Mouse (Mus musculus): ENCODE results near the gene Ccnt1. TPM values are rescaled to one million over a fixed set of nuclear protein-coding genes. Genes with fewer than 3 reads are reported as not detected.

Gene Ccnt1
- polyA plus RNA-seq, 1 experiment = 9.4 TPM

- H3K4me3 ChIP-seq (ENCODE audit: extremely low read depth, insufficient read depth, insufficient read length) = no peak overlapping the region
- H3K27me3 ChIP-seq (ENCODE audit: control insufficient read depth, insufficient read depth, low read length) = no peaks in the 10 kb centered on the region
- no peaks in the 10 kb centered on the region for H3K36me3 ChIP-seq (ENCODE audit: control insufficient read depth, insufficient read depth, low read length)
- no peak overlapping the region for H3K27ac ChIP-seq (ENCODE audit: insufficient read depth, low read length)
- peak; percentile 55 to 74 for DNase-seq (ENCODE audit: low read depth in 1 of 2, low spot score in 2 of 2)
- TF ChIP-seq POLR2A (IDR thresholded peaks at IDR 0.05; ENCODE audit: low read depth, low read length) (no peak), CTCF (IDR thresholded peaks at IDR 0.05; ENCODE audit: extremely low read depth, insufficient read depth, insufficient read length, insufficient replicate concordance) (peak; percentile 70; the same call in 1 of the 2 replicates)
- 20% methylated on average over 18 of the region's 18 CpGs for WGBS
- no peaks in the 10 kb centered on the region; the same call in 1 of the 2 replicates for H3K4me1 ChIP-seq (ENCODE audit: control insufficient read depth, insufficient read depth, insufficient read length)
Observed at GRCm38 (mm10) chr15:98504514-98504913, 66.2 kb downstream of the Ccnt1 start.

- WGBS = 91% methylated on average over 3 of the region's 3 CpGs
- TF ChIP-seq POLR2A (IDR thresholded peaks at IDR 0.05; ENCODE audit: low read depth, low read length) (no peak), CTCF (IDR thresholded peaks at IDR 0.05; ENCODE audit: extremely low read depth, insufficient read depth, insufficient read length, insufficient replicate concordance) (no peak)
- Histone ChIP-seq H3K27me3 (ENCODE audit: control insufficient read depth, insufficient read depth, low read length) (no peaks in the 10 kb centered on the region), H3K4me3 (ENCODE audit: extremely low read depth, insufficient read depth, insufficient read length) (no peak overlapping the region), H3K27ac (ENCODE audit: insufficient read depth, low read length) (no peak overlapping the region), H3K4me1 (ENCODE audit: control insufficient read depth, insufficient read depth, insufficient read length) (no peaks in the 10 kb centered on the region; the same call in 1 of the 2 replicates), H3K36me3 (ENCODE audit: control insufficient read depth, insufficient read depth, low read length) (no peaks in the 10 kb centered on the region)
- no peak for DNase-seq (ENCODE audit: low read depth in 1 of 2, low spot score in 2 of 2)
Observed at GRCm38 (mm10) chr15:98503317-98503716, 67.4 kb downstream of the Ccnt1 start.

DNA sequence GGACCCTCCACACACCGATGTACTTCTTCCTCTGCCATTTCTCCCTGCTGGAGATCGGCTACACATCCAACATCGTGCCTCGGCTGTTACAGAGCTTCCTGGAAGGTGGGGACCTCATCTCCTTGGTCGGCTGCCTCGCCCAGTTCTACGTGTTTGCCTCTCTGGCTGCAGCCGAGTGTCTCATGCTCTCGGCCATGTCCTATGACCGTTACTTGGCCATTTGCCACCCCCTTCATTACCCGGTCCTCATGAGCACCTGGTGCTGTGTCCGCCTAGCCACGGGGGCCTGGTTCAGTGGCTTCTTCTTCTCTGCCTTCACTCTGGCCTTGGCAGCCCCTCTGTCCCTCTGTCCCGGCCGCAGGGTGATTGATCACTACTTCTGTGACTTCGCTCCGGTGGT, 73.1 kb downstream of the Ccnt1 start:
- 93% methylated on average over 17 of the region's 17 CpGs for WGBS
- no peak for DNase-seq (ENCODE audit: low read depth in 1 of 2, low spot score in 2 of 2)
- no peak for TF ChIP-seq POLR2A (IDR thresholded peaks at IDR 0.05; ENCODE audit: low read depth, low read length)
- no peak for TF ChIP-seq CTCF (IDR thresholded peaks at IDR 0.05; ENCODE audit: extremely low read depth, insufficient read depth, insufficient read length, insufficient replicate concordance)
- no peak overlapping the region for H3K27ac ChIP-seq (ENCODE audit: insufficient read depth, low read length)
- no peak overlapping the region for H3K4me3 ChIP-seq (ENCODE audit: extremely low read depth, insufficient read depth, insufficient read length)
- H3K36me3 ChIP-seq (ENCODE audit: control insufficient read depth, insufficient read depth, low read length) = no peaks in the 10 kb centered on the region
- no peaks in the 10 kb centered on the region for H3K4me1 ChIP-seq (ENCODE audit: control insufficient read depth, insufficient read depth, insufficient read length)
- H3K27me3 ChIP-seq (ENCODE audit: control insufficient read depth, insufficient read depth, low read length) = no peaks in the 10 kb centered on the region

DNA sequence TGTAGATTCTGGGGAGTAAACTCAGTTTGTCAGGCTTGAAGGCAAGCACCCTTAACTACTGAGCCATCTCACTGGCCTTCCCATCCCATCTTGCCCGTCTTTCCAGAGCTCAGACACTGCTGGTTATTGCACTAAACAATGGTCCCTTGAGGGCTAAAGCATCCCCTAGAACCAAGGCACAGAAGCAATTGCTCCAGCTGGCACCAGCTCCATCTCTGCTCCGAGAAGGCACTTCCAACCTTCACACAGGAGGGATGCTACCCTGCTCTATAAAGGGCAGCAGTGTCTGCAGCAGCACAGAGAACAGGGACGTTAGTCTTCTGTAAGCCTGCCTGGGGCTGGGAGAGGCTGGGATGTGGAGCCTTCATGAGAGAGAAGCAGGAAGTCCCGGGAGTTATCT, 78.6 kb downstream of the Ccnt1 start, which contains the start of gene Olfr279:
TSS of gene Olfr279 (plus strand) at position 301 of the 400 bp plus-strand sequence.
- WGBS = 80% methylated on average over 4 of the region's 4 CpGs
- no peak for TF ChIP-seq CTCF (IDR thresholded peaks at IDR 0.05; ENCODE audit: extremely low read depth, insufficient read depth, insufficient read length, insufficient replicate concordance)
- Histone ChIP-seq H3K36me3 (ENCODE audit: control insufficient read depth, insufficient read depth, low read length) (no peaks in the 10 kb centered on the region), H3K27me3 (ENCODE audit: control insufficient read depth, insufficient read depth, low read length) (no peaks in the 10 kb centered on the region), H3K27ac (ENCODE audit: insufficient read depth, low read length) (no peak within 1 kb of the TSS), H3K4me1 (ENCODE audit: control insufficient read depth, insufficient read depth, insufficient read length) (no peaks in the 10 kb centered on the region), H3K4me3 (ENCODE audit: extremely low read depth, insufficient read depth, insufficient read length) (no peak within 1 kb of the TSS)
- DNase-seq (ENCODE audit: low read depth in 1 of 2, low spot score in 2 of 2) = no peak

GRCm38 (mm10) chr15:98491332-98491731, 79.4 kb downstream of the Ccnt1 start:
- Histone ChIP-seq H3K27me3 (ENCODE audit: control insufficient read depth, insufficient read depth, low read length) (no peaks in the 10 kb centered on the region), H3K4me3 (ENCODE audit: extremely low read depth, insufficient read depth, insufficient read length) (no peak overlapping the region), H3K27ac (ENCODE audit: insufficient read depth, low read length) (no peak overlapping the region), H3K4me1 (ENCODE audit: control insufficient read depth, insufficient read depth, insufficient read length) (no peaks in the 10 kb centered on the region), H3K36me3 (ENCODE audit: control insufficient read depth, insufficient read depth, low read length) (no peaks in the 10 kb centered on the region)
- TF ChIP-seq CTCF (IDR thresholded peaks at IDR 0.05; ENCODE audit: extremely low read depth, insufficient read depth, insufficient read length, insufficient replicate concordance) (no peak), POLR2A (IDR thresholded peaks at IDR 0.05; ENCODE audit: low read depth, low read length) (no peak)
- DNase-seq (ENCODE audit: low read depth in 1 of 2, low spot score in 2 of 2) = no peak
- 77% methylated on average over 2 of the region's 2 CpGs for WGBS

Other genes with a start within 250 kb of the Ccnt1 start
- not detected in 2 replicates for gene Olfr284, start 229.9 kb downstream of the Ccnt1 start, polyA plus RNA-seq (2012; rRNA removed)
- not detected in 2 replicates for gene Olfr283, start 190.0 kb downstream of the Ccnt1 start, polyA plus RNA-seq (2012; rRNA removed)
- gene Olfr282, start 139.7 kb downstream of the Ccnt1 start, polyA plus RNA-seq (2012; rRNA removed) = not detected in 2 replicates
- not detected in 2 replicates for gene Olfr281, start 118.3 kb downstream of the Ccnt1 start, polyA plus RNA-seq (2012; rRNA removed)
- not detected in 2 replicates for gene OR5BS1P, start 101.0 kb downstream of the Ccnt1 start, polyA plus RNA-seq (2012; rRNA removed)
- not detected in 2 replicates for gene Lalba, start 88.2 kb downstream of the Ccnt1 start, polyA plus RNA-seq (2012; rRNA removed)
- gene Olfr279, start 78.5 kb downstream of the Ccnt1 start, polyA plus RNA-seq (2012; rRNA removed) = not detected in 2 replicates
- 26.6 and 28.9 TPM in 2 replicates for gene Kansl2, start 36.7 kb downstream of the Ccnt1 start, polyA plus RNA-seq (2012; rRNA removed)
- 0.27 TPM in 1 of 2 replicates, not detected in the other for gene 4930415O20Rik, start 81 bp upstream of the Ccnt1 start, polyA plus RNA-seq (2012; rRNA removed)
- gene Adcy6, start 39.2 kb upstream of the Ccnt1 start, polyA plus RNA-seq (2012; rRNA removed) = 23.2 and 24.2 TPM in 2 replicates
- gene Cacnb3, start 59.9 kb upstream of the Ccnt1 start, polyA plus RNA-seq (2012; rRNA removed) = 22.4 and 31.0 TPM in 2 replicates
- gene Ddx23, start 92.0 kb upstream of the Ccnt1 start, polyA plus RNA-seq (2012; rRNA removed) = 31.5 and 31.8 TPM in 2 replicates
- gene Rnd1, start 106.5 kb upstream of the Ccnt1 start, polyA plus RNA-seq (2012; rRNA removed) = 3.4 and 4.4 TPM in 2 replicates
- not detected in 2 replicates for gene Ccdc65, start 137.3 kb upstream of the Ccnt1 start, polyA plus RNA-seq (2012; rRNA removed)
- gene Fkbp11, start 157.3 kb upstream of the Ccnt1 start, polyA plus RNA-seq (2012; rRNA removed) = 16.7 and 18.1 TPM in 2 replicates
- gene Arf3, start 192.3 kb upstream of the Ccnt1 start, polyA plus RNA-seq (2012; rRNA removed) = 65.2 and 70.5 TPM in 2 replicates
- gene Wnt10b, start 207.2 kb upstream of the Ccnt1 start, polyA plus RNA-seq (2012; rRNA removed) = 0.78 and 0.93 TPM in 2 replicates
- gene Wnt1, start 218.9 kb upstream of the Ccnt1 start, polyA plus RNA-seq (2012; rRNA removed) = not detected in 2 replicates
- gene Ddn, start 238.6 kb upstream of the Ccnt1 start, polyA plus RNA-seq (2012; rRNA removed) = 0.20 and 0.39 TPM in 2 replicates